Mouse (Mus musculus) monocyte, adult 2 months (primary cell): ENCODE results near the gene Wdr19.

Experiments
- DNase-seq, 2 experiments: peaks; one replicate each; pipeline ENCODE4 v3.0.0; 2022; ENCODE audit warnings: low spot score in 2 of 2, low read depth in 1 of 2

The Wdr19 gene

DNA sequence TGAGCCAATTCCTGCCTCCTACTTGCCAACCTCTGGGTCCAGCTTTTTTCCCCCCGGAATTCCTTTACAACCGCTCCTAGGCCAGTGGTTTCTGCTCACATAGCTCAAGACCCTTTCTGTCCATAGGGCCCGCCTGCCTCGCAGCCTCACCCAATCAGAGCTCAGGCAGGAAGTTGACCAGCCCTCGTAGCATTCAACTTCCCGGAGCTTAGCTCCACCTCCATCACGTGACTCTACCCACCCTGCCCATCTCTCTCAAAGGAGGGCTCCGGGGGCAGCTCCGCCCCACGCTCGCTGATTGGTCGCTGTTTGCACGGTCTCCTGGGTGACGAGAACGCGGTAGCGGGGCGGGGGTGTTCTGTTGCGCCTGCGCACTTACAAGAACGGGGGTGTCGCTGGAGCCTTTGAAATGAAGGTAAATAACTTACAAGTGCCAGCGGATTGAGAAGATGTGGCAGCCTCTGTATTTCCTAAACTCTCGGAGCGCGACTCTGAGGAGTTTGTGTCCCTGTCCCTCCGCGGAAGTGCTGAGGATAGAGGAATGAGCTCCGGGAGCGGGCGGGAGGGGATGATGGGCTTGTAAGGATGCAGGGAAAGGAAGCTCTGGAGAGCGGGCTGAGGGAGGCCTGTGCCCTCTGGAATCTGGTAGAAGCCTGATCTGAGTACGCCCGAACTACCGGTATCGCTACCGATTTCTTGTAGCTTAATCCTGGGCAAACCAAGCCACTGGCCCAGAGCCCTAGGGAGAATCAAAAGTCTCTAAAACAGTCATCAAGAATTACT is at the start of gene Wdr19:
Wdr19 (plus strand) TSS at position 351 of the 783 bp plus-strand sequence.
- peak; percentile 97 for DNase-seq

GRCm38 (mm10) chr5:65149706-65150105 is 49.8 kb upstream of the Wdr19 start:
- DNase-seq: no peak

GRCm38 (mm10) chr5:65150376-65150955 is 49.0 kb upstream of the Wdr19 start:
- DNase-seq: no peak

DNA sequence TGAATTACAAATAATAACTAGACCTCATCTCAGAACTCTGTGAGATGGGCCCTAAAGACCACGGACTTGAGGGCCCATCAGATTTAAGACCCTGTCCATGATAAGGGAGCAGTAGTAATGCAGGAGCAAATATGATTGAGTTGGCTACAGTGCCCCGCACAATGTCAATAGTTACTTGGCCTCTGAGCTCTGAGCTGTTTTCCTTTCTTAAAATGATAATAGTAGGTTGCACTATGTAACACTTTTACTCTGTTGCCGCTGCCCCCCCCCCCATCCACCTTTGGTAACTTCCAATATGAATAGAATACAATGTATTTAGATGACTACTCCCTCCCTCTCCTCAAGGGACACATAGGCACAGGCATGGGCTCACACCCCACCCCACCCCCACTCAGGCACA is 48.2 kb upstream of the Wdr19 start:
- DNase-seq: no peak

DNA sequence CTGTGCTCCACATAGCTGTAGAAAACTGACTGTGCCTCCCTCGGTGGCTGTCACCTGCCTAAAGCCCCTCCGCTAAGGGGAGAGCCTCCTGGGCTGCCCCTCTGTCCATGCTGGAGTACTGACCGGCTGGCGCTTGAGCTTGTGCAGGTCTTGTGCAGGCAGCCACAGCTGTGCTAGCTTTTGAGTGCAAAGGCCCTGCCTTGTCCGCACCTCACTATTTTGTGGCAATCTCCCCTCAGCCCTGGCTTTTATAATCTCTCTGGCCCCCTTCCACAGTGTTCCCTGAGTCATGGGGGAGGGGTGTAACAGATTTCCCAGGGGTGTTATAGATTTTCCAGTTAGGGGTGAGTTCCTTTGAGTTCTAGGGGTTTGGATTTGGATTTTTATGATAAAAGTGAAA is 47.7 kb upstream of the Wdr19 start:
- no peak for DNase-seq

DNA sequence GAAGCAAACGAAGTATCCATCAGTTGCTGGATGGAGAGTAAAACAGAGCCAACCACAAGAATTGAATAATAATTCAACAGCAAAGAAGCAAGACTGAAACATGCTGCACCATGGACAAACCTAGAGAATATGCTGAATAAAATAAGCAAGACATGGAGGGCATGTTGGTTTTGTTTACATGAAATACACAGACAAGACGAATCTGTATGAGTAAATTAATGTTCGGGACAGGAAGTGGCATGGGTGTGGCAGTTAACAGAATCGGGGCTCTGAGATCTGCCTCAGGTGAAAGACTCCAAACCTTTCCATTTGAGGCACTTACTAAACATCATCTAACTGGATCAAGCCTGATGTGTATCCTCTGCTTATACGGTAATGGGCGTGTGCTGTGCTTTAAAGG is 45.2 kb upstream of the Wdr19 start:
- no peak for DNase-seq

DNA sequence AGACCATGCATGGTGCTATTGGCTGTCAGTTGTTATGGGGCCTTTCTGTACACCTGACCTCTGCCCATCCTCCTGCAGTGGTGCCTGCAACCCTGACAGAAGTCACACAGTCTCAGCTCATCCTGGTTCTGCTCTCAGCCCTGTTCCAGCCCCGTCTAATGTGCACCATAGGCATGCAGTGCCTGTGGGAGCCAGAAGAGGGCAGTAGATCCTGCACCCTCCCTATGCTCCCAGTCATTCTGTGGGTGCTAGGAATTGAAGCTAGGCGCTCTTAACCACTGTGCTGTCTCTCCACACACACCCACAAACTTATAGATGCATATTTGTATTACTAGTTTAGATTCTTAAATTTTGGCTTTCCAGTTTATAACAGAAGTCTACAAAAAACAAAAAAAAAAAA is 42.6 kb upstream of the Wdr19 start:
- peak in 1 of 2 experiments; percentile 18 for DNase-seq

DNA sequence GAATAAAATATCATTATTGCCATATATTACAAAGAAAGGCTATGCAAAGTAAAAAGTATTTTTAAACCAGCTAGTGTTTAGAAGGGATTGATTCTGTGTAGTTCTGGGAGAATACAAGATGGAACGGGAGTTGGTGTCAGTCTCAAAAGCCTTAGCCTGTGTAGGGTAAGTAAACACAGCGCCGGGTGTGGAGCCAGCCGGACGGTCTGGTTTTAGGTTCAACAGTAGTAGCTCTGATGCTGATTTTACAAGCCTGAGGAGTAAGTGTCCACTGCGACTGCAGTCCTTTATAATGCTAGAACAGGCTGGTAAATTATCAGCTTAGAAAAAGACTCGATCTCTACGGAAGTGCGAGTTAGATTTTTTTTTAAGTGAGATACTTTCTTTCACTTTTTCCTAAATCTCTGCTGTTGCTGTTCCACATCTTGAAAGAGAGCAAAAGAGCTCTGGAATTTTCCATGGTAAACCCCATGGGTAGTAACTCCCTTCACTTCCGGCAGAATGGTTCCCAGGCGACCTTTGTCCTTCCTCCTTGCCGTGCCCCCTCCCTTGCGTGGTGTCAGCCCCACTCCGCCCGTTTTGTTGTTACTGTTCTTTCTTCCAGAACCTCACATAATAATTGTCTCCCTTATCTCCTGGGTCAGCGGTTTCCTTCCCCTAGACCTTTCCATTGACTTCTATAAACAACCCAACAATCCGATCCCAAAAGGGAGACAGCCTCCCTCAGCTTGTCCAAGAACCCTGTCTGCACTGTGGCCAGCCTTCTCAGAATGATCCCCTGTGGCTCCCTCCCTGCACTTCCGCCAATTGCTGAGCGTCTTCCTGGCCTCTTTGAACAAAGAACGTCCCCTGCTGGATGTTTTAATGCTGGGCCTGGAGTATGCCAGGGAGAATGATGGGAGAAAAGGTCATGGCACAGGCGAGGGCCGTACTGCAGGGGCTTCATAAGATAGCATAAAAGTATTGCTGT is 41.8 kb upstream of the Wdr19 start:
- DNase-seq: no peak

- DNase-seq: no peak
Observed at GRCm38 (mm10) chr5:65158696-65159305, 40.7 kb upstream of the Wdr19 start.

DNA sequence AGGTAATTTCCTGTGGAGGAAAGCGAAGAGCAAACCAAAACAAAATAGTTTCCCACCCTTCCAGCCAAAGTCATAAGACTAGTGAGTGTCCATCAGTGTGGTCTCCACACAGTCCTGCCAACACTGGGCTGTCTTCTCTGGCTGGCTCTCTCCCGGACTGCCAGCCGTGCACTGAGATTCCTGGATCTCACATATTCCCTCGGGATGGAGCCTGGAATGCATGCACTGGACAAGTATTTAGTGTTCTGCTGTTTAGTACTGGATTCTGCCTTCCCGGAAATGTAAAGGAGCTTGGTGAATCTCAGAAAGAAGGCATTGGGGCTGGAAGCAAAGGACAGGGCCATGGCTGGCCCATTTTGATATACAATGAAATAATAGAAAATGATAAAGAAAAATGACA is 36.5 kb upstream of the Wdr19 start:
- DNase-seq: no peak

GRCm38 (mm10) chr5:65163489-65164092 is 35.9 kb upstream of the Wdr19 start:
- no peak for DNase-seq

DNA sequence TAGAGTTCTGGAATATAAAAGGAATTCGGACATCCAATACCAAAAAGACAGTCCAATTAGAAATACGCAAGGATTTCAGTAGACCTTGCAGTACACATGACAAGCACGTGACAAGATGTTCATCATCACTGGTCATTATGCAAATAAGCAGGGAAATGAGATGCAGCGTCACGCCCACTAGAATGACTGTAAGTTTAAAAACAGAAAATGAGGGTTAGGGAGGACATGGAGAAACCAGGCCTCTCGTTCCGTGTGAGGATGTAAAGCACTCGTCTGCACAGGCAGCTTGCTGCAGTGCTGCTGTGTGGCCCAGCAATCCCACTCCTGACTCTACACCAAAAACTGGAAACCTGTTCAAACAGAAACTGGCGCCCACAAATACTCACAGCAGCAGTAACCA is 29.3 kb upstream of the Wdr19 start:
- no peak for DNase-seq

GRCm38 (mm10) chr5:65175035-65175917 is 24.2 kb upstream of the Wdr19 start:
- DNase-seq: no peak

- no peak for DNase-seq
Observed at GRCm38 (mm10) chr5:65175918-65176484, 23.5 kb upstream of the Wdr19 start.

DNA sequence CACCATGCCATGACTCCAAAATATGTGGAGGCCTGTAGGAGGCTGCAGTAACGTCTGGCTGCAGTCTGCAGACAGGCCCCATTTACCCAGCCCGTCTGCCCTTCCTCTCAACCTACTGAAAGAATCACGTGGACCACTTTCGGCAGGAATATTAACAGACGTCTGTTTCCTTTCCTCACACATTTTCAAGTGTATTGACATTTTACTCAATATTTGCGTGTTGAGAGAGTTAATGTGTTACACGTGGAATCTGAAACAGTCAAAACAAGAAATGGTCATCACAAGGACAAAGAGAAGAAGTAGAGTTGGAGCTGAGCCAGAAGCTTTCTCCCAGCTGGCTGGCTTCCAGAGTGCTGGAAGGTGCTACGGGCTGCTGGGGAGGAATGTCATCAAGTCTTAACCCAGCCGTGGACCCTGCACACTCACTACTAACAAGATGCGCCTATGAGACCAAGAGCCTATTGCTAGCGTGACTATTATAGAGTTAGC is 22.4 kb upstream of the Wdr19 start:
- no peak for DNase-seq

DNA sequence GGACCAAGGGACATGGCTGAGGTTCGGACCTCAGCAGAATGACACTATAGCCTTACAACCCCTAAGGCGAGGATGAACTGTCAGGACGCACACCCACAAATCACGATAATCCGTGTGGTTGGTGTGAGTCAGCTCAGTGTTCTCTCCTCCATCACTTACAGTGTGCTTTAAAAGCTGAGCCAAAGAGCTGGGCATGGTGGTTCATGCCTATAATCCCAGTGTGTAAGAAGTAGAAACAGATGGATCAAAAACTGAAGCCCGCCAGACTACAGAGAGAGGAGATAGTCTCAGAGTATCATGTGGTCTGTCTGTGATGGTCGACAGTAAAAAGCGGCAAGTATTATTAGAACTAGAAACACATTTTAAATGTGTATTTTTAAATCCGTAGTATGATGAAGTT is 21.0 kb upstream of the Wdr19 start:
- DNase-seq: no peak

GRCm38 (mm10) chr5:65181160-65181793 is 18.2 kb upstream of the Wdr19 start:
- no peak for DNase-seq

DNA sequence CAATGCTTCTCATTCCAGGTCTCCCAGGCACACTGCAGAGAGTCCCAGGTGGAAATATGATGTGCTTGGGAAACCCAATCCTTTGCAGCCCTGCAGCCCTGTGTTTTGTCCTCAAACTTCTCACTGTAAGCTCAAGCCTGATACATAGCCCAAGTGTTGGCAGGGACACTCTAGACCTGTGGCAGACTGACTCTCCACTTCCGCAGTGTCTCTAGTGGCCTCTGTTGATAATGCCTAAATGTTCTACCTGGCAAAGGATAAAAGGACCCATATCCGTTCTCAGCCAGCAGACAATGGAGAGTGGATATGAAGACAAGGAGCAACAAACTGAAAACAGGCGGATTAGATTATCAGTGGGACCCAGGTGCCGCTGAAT is 17.7 kb upstream of the Wdr19 start:
- DNase-seq: no peak

DNA sequence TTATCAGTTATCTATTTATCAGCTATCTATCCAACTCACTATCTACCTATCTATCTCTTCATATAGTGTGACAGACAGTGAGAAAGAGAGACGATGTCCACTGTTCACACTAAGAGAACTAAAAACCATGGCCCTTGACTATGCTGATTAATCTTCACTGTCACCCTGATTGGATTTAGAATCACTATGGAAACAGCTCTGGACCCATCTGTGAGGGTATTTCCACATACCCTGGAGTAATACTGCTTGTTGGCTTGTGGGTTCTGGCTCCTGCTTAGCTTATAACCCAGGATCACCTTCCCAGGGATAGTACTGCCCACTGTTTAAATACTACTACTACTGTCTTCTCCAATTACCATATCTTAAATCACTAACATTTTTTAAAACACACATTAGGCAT is 17.2 kb upstream of the Wdr19 start:
- no peak for DNase-seq
